Mouse (Mus musculus): ENCODE measurements at regions not wholly inside any gene's neighbourhood (a gene's known extent, or its start where the extent isn't known, plus 50 kb on each side); places are given as distances from the start of the nearest gene placed in this dataset.

DNA sequence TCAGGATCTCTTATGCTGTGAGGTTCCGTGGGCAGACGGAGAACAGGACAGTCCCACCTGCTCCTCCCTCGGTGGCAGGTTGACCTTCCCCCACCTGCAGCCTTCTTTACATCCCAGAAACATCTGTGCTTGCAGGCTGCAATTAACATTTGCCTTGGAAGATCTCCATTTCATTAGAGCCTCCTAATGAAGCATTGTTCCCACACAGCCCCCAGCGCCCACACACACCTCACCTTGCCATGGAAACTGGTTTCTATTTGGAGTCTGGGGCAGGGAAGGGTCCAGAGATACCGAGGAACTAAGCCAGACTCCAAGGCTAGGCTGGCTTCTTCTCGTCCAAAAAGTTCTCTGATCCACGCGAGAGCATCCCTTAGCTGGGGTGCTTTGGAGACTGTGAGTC, 56.6 kb upstream of the Rpl38 start:
- in situ Hi-C loops (cut with MboI, MseI), result no loop called here

DNA sequence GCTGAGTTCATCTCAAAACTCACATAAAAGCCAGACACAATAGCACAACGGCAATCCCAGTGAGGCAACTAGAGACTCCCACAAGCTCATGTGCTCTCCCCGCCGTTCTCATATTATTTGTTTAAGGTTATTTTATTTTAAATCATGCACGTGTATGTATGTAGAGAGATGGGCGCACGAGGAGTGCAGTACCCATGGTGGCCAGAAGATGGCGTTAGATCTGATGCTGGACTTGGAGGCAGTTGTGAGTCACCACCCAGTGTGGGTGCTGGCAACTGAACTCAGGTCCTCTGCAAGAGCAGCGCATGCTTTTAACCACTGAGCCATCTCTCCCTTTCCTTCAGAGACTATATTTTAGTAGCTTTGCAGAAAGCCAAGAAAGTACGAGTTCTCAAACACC, 60.3 kb upstream of the Rpl38 start:
- in situ Hi-C loops (cut with MboI, MseI), result no loop called here

DNA sequence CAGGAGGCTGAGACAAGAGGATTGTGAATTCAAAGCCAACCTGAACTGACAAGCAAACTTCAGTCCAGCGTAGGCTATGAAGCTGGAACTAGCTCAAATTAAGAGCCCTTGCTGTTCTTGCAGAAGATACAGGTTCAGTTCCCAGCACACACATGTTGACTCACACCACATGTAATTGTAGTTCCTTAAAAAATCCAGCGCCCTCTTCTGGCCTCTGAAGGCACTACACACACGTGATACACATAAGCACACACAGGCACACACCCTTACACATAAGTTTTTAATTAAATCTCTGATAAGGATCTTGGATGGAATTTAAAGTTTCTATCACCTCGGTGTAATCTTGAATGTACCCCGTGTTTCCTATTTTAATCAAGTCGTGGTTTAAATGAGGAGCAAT, 65.2 kb upstream of the Rpl38 start:
- in situ Hi-C loops (cut with MboI, MseI), result no loop called here

DNA sequence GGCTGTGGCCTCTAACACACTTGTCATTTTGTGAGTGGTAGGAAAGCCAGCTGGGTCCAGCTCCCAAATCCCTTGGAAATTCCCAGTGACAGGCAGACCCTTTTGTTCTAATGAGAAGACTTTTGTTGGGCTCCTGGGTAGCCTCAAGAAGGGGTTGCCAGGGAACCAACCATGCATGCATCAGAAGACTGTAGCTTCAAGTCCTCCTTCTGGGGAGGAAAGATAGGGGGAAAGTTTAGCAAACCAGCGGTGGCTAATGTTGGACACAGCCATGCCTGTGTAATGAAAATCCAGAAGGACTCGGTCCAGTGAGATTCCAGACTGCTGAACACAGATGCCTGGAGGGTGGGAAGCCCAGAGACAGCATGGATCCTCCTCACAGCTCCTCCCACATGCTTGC, 71.1 kb upstream of the Rpl38 start:
- in situ Hi-C loops (cut with MboI, MseI), result no loop called here

DNA sequence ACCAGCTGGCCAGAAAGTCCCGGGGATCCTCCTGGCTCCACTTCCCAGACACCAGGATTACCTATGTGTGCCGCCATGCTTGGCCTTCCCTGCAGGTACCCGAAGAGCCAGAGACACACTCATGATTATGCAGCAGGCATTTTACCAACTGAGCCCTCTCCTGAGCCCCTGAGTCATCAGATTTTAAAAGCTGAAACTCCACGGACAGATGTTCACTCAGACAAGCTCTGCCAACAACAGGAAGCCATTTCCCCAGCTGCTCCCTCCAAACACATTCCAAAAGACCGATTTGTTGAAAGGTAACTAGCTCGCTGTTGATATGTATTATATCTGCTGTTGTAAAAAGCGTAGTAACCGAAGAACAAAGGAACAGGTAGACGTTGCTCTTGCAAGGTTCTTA, 75.4 kb upstream of the Rpl38 start:
- in situ Hi-C loops (cut with MboI, MseI), result no loop called here

DNA sequence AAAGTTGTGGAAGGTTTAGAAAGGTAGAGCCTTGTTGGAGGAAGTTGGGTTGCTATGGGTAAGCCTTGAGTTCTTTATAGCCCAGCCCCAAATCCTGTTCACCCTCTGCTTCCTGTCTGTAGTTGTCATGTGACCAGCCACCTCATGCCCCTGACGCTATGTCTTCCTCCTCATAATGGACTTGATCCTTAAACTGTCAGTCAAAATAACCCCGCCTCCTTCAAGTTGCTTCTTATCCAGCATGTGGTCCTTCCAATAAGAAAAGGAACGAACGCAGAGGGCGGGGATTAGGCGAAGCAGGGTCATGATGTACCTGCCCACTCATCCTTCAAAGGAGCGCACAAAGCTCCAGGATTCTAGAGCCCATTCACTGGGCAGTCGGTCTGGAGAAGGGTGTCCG, 79.8 kb upstream of the Rpl38 start:
- in situ Hi-C loops (cut with MboI, MseI), result no loop called here

DNA sequence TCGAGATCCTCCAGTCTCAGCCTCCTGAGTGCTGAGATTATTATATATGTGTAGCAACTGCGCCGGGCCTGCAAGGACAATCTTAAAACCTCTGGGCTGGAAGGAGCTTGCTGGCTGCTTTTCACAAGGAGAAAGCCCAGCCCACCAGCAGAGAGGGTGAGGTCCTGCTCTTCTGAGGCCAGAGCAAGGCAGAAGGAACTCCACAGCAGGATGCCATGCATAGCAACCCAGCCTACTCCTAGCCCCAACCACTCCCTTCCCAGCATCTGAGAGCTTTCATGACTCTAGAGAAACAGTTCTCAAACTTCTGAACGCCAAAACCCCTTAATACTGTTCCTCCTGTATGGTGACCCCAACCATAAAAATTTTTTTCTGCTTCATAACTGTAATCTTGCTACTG, 80.3 kb upstream of the Rpl38 start:
- in situ Hi-C loops (cut with MboI, MseI), result no loop called here

DNA sequence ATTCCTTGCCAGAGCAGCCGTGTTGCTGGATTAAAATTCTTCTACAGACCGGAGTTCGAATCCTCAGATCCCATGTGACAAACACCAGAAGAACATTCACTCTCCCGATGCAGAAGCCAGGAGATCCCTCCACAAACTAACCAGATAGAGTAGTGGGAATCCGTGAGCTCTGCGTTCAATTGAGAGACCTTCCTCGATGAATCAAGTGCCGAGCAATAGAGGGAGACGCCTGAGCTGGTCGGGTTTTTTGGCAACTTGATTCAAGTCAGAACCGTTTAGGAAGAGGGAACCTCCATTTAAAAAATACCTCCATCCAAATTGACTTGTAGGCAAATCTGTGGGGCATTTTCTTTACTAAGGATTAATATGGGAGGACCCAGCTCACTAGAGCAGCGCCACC, 81.9 kb upstream of the Rpl38 start:
- in situ Hi-C loops (cut with MboI, MseI), result no loop called here

DNA sequence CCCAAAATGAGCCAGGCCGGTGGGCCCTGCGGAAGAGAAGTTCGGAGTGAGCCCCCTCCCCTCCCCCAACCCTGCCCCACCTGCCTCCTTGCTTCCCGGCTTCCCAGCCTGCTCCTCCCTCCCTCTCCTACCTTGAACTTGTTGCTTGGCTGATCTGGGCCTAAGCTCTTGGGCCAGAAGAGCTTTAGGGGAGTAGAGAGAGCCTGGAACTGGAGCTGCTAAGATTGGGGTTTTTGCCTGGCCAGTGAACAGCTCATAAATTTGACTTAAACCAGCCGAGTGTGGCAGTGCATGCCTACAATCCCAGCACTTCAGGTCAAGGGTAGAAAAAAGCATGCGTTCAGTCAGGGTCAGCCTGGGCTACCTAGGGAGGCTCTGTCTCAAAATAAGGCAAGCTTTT, 83.5 kb upstream of the Rpl38 start:
- in situ Hi-C loops (cut with MboI, MseI), result no loop called here

DNA sequence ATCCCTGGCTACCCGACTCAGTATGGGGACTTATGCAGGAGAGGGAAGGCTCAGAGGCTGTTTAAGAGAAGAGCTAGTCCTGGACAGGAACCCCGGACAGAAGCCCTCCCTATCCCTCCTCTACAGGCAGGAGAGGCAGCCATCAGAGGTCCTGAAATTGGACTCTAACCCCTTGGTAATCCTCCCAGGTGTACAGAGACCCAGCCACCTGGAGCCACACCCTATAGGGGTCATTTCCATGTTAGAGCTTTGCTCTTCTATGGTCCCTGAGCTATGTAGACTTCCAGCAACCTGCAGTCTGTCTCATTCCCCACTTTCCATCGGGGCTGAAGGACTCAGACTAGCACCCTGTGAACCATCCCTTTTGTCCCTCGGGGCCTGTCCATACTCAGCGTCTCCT, 84.2 kb upstream of the Rpl38 start:
- in situ Hi-C loops (cut with MboI, MseI), result no loop called here

DNA sequence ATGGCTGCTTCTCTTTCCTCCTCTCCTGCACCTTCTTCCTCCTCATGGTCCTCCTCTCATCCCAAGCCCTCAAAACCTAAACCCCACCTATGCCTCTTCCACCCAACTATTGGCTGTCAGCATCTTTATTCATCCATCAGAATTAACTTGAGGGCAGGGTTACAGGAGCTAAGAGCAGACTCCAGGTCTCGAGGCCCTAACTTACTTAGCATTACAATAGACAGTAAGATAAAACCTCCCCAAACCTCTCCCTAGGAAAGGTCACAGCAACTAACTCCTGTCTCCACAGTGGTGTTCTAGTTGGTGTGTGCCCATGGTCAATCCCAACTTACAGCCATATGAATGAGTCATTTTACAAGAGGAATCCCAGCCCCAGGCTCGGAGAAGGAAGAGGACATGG, 88.3 kb upstream of the Rpl38 start:
- in situ Hi-C loops (cut with MboI, MseI), result no loop called here

DNA sequence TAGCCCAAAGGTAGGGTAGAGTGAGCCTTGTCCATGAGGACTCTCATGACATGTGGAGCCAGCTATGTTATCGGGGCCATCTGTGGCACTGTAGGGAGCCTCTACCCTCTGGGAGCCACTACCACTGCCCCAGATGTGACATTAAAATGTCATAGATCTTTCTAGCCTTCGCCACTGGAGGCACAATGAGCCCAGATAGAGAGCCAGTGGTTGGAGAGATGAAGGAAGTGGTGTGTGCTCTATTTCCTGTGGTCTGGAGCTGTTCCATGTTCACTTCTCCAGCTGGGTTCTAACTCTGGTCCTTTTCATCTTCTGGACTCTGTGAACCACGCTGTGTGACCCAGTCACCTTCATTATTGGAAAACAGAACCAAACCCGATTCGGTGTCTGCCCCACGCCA, 89.8 kb upstream of the Rpl38 start:
- in situ Hi-C loops (cut with MboI, MseI), result no loop called here

DNA sequence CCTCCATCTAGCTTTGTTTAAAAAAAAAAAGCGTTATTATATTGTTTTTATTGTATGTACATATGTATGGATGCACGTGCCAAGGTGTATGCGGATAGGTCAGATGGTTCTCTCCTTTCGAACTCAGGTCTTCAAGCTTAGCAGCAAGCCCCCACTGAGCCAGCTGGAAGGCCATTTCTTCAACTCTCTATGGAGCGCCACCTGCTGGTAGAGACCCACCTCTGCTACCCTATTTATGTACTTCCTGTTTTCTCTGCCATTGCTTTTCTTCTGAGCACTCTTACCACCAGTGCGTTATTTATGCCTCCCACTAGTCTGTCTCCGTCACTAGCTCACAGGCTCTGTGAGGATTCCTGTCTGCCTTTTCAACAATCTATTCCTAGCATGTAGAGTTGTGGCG, 91.5 kb upstream of the Rpl38 start:
- in situ Hi-C loops (cut with MboI, MseI), result no loop called here

DNA sequence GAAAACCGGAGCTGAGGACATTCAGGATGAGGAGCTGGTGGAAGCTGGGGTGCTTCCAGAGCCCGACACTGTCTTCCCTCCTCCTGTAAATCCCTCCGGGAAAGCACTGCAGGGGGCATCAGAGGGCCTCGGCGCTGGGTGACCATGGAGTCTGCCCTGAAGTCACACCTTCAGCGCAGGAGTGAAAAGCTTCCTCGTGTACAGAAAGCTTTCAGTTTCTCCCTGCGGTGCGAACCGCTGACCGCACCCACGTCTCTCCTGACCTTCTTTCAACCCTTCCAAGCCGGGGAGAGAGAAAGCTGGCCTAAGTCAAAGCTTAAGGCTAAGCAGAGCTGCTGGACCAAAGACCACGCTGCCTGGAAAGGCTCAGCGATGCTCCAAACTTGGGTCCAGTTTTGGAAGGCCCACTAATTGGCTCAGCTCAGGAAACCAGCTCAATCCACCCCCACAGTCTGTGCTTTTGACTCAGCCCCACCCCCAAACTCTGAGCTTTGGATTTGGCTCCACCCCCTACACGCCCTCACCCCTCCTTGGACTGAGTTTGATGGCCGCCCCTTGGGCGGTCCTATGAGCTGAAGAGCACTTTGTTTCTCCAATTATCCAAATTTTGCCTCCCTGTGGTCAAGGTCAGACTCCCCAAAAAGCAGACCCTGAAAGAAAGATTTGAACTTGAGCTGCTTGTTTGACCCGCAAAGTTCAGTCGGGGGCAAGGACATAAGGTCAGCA, 97.0 kb upstream of the Rpl38 start:
- in situ Hi-C loops (cut with MboI, MseI), result no loop called here

DNA sequence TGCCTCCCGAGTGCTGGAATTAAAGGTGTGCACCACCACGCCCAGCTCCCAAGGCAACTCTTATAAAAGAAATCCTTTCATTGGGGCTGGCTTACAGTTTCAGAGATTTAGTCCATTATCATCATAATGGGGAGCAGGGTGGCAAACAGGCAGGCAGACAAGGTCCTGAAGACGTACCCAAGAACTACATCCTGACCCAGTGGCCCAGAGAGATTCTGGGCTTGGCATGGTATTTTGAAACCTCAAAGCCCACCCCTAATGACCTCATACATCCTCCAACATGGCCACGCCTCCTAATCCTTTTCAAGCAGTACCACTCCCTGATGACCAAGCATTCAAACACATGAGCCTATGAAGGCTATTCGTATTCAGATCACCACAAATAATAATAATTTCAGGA, 98.2 kb upstream of the Rpl38 start:
- in situ Hi-C loops (cut with MboI, MseI), result no loop called here

DNA sequence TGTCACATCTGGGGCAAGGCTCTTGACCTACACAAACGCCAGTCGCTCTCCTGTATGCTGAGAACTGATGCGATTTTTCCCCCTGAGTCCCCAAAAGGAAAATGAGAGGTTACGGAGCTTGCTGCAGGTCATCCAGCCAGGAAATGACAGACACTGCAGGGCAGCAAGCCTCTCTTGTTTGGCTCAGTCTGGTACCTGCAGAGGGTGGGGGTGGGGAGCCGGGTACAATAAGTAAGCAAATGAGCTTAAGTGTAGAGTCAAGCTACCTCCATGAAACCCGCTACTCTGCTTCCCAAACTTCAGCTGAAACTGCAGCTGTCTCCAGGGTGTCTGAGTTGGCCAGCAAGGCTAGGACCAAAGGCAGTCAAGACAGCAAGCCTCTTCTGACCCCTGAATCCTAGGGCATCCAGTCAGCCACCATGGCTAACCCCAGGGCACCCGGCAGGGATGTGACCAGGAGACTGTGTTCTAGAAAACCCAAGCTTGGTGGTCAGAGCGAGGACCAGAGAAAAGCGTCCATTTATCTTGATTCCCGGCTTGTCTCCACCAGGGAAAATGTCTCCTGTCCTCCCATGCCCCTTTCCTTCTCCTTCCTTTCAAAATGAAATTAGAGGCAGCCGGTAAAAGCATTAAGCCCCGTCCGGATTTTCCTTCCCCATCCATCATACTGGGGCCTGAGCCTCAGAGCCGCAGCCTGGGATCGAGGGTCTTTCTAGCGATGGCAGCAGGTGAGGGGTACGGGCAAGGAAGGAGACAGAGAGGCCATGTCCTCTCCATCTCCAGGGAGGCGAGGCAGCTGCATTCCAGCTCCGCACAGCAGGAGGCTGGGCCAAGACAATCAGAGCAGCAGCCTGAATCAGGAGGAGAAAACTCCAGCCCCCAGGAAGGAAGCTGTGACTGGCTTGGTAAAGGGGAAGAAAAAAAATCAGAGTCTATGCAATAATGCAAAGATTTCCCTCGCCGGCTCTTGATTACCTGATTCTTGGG, 100.2 kb upstream of the Rpl38 start:
- in situ Hi-C loops (cut with MboI, MseI), result no loop called here

DNA sequence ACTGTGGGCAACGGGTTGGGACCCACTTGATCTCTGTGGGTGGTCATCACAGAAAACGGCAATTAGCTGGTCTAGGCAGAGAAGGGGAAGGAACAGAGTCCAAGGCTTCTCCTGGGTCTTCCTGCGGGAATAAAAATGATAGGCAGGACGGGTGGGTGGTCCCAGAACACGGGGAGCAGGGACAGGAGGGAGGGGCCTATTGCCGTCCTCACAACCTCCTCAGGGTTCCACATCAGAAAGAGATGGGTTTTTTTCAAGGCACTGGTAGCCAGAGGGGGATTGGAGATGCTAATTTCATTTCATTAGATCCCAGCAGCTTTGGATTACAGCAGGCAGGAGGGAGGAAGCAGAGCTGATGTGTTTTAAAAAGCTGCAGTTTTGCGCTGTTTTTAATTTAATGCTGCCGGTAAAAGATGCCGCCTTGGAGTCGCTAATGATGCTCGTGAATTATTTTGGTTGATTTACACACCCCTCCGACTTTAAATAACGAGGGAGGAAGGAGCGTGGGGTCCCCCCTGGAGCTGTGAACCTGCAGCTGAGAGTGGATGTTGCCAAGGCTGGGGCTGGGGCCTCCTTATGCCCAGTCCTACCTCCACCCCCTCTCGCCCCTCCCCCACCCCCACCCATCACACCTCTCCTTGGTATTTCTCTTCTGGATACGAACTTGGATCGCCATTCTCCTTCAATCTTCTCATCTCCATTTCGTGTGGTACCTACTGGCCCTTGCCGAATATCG, 101.1 kb upstream of the Rpl38 start:
- in situ Hi-C loops (cut with MboI, MseI), result no loop called here

DNA sequence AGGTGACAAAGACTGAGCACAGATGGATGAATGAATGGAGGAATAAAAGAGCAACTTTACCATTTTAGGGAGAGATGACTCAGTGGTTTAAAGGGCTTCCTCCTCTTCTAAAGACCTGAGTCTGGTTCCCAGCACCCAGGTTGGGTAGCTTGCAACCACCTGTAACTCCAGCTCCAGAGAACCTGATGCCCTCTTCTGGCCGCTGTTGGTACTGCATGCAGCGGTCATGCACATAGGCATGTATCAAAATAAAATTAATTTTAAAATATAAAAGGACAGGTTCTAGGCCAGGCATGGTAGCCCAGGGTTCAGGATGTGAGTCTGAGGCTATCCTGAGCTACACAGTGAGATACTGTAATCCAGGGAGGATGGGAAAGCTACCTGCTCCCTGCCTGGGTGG, 103.4 kb upstream of the Rpl38 start:
- in situ Hi-C loops (cut with MboI, MseI), result loop anchor here in 1 of 2 experiments (5.0 kb wide), 1 partner anchor 38 kb away; no protein-coding TSS in a partner anchor

DNA sequence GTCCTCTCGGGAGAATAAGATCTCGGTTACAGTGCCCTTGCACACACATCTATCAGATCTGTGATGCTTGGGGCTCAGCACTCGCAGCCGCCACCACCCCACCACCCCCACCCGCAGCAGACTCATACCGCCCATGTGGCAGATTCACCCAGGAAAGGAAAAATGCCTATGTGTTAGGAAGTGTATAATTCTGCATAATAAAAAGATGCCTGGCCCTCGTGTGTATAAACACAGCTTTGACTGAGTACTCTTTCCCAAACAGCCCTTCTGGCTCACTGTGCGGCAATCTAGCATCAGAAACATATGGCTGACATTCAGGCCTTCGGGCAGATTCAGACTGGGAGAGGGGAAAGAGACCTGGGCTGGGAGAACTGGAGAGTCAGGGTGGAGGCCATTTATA, 105.2 kb upstream of the Rpl38 start:
- in situ Hi-C loops (cut with MboI, MseI), result loop anchor here in 1 of 2 experiments (5.0 kb wide), 1 partner anchor 36 kb away; no protein-coding TSS in a partner anchor

DNA sequence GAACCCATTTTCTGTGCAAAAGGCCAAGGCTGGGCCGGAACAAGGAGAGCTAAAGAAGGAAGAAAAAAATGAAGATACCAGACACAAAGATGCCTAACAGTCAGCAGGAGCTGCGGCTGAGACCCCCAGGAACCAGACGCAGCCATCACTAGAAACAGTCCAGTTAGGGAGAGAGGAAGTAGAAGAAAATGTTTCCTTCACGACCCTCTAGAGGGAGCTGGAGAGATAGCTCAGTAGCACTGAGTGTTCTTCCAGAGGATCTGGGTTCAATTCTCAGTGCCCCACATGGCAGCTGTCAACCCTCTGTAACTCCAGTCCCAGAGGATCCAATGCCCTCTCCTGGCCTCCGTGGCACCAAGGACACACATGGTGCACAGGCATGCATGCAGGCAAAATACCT, 113.7 kb upstream of the Rpl38 start:
- in situ Hi-C loops (cut with MboI, MseI), result no loop called here

DNA sequence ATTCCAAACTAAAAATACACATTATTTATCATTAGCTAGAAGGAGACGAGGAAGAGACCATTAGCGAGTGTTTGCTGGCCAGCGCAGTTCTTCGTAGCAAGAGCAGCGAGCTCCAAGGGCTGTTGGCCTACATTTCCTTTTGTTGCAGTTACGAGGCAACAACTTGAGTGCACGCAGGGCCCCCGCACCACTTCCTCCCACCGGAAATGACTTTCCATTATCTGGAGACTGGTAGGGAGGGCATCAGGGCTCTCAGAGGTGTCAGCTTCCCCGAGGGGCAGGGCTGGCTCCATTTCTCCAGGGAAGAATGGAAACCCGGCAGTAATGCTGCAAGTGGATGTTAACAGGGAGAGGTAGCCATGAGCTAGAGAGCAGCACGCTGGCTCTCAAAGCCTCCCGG, 114.3 kb upstream of the Rpl38 start:
- in situ Hi-C loops (cut with MboI, MseI), result no loop called here

DNA sequence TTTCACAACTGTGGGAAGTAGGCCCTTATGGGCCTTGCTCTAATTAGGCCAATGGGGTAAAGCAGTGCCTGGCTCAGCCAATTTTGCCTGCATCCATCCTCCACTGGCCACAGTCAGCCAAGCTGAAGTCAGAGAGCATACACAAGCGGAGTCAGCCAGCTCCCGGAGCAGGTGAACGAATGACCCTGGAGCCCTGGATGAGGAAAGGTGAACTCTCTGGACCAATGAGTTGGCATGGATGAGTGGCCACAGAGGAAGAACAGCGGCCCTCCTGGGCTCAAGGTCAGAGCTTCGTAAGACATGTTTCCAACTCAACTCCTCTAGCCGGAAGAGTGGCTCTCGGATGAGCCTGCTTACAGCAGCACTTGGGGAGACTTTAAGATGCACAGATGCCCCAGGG, 116.1 kb upstream of the Rpl38 start:
- in situ Hi-C loops (cut with MboI, MseI), result no loop called here
